Mouse (Mus musculus): ENCODE results near the gene Ptger4.

GRCm38 (mm10) chr15:5184668-5185330 is 59.2 kb downstream of the Ptger4 start:
- TF ChIP-seq EP300 (IDR thresholded peaks at IDR 0.05; ENCODE audit: low read depth in 1 of 2, low read length in 2 of 2) (no peak), E2F4 (IDR thresholded peaks at IDR 0.05; ENCODE audit: borderline replicate concordance, low read depth, low read length) (no peak), MEF2A (IDR thresholded peaks at IDR 0.05; ENCODE audit: extremely low read depth, insufficient replicate concordance, low read depth, low read length, poor library complexity, severe bottlenecking) (no peak), USF2 (IDR thresholded peaks at IDR 0.05; ENCODE audit: borderline replicate concordance in 1 of 2, insufficient read depth in 1 of 2, low read depth in 1 of 2, low read length in 2 of 2) (no peak)
